Mouse (Mus musculus): ENCODE measurements around the gene Ehf. TPM values are rescaled to one million over a fixed set of nuclear protein-coding genes. Genes with fewer than 3 reads are reported as not detected.

The Ehf gene
- polyA plus RNA-seq, 2 experiments, result 0.50 to 0.58 TPM

- Histone ChIP-seq H3K4me1 (ENCODE audit: control insufficient read depth, insufficient read depth, low read length) (no peaks in the 10 kb centered on the region), H3K9me3 (ENCODE audit: control insufficient read depth, low read length) (no peaks in the 10 kb centered on the region), H3K27me3 (ENCODE audit: control insufficient read depth, insufficient read depth, low read length) (no peaks in the 10 kb centered on the region), H3K36me3 (ENCODE audit: control insufficient read depth, insufficient read depth, low read length) (no peaks in the 10 kb centered on the region), H3K4me2 (replicated peaks; ENCODE audit: low read depth, low read length, severe bottlenecking) (no peak overlapping the region), H3K27ac (replicated peaks; ENCODE audit: low read depth, low read length) (no peak overlapping the region), H3K4me3 (replicated peaks; ENCODE audit: low read length) (no peak overlapping the region), H3K9ac (ENCODE audit: low read depth, low read length, severe bottlenecking) (no peak overlapping the region)
- no peak for TF ChIP-seq POLR2A (IDR thresholded peaks at IDR 0.05; ENCODE audit: borderline replicate concordance, extremely low read depth, insufficient read depth, insufficient read length)
- 80% methylated on average over 2 of the region's 2 CpGs for WGBS
- ATAC-seq (ENCODE audit: low FRiP score, low read depth) (no peak), DNase-seq (ENCODE audit: low spot score) (no peak)
These were observed 28.3 kb downstream of the Ehf start for GRCm38 (mm10) chr2:103274803-103275202.

- Histone ChIP-seq H3K27me3 (ENCODE audit: control insufficient read depth, insufficient read depth, low read length) (no peaks in the 10 kb centered on the region), H3K9ac (ENCODE audit: low read depth, low read length, severe bottlenecking) (no peak overlapping the region), H3K36me3 (ENCODE audit: control insufficient read depth, insufficient read depth, low read length) (no peaks in the 10 kb centered on the region), H3K4me2 (replicated peaks; ENCODE audit: low read depth, low read length, severe bottlenecking) (no peak overlapping the region), H3K27ac (replicated peaks; ENCODE audit: low read depth, low read length) (no peak overlapping the region), H3K4me1 (ENCODE audit: control insufficient read depth, insufficient read depth, low read length) (no peaks in the 10 kb centered on the region), H3K9me3 (ENCODE audit: control insufficient read depth, low read length) (no peaks in the 10 kb centered on the region), H3K4me3 (replicated peaks; ENCODE audit: low read length) (no peak overlapping the region)
- 85% methylated on average over 1 of the region's 1 CpGs for WGBS
- TF ChIP-seq POLR2A (IDR thresholded peaks at IDR 0.05; ENCODE audit: borderline replicate concordance, extremely low read depth, insufficient read depth, insufficient read length), result no peak
- ATAC-seq (ENCODE audit: low FRiP score, low read depth) (no peak), DNase-seq (ENCODE audit: low spot score) (no peak)
These were observed 28.8 kb downstream of the Ehf start for GRCm38 (mm10) chr2:103274270-103274669.

GRCm38 (mm10) chr2:103271481-103271880 is 31.6 kb downstream of the Ehf start:
- no peak for TF ChIP-seq POLR2A (IDR thresholded peaks at IDR 0.05; ENCODE audit: borderline replicate concordance, extremely low read depth, insufficient read depth, insufficient read length)
- WGBS, result 90% methylated on average over 8 of the region's 8 CpGs
- DNase-seq (ENCODE audit: low spot score), result no peak

GRCm38 (mm10) chr2:103270556-103271160 is 32.4 kb downstream of the Ehf start:
- ATAC-seq (ENCODE audit: low FRiP score, low read depth) (no peak), DNase-seq (ENCODE audit: low spot score) (no peak)
- no peaks in the 10 kb centered on the region for H3K4me1 ChIP-seq (ENCODE audit: control insufficient read depth, insufficient read depth, low read length)
- no peak overlapping the region for H3K27ac ChIP-seq (replicated peaks; ENCODE audit: low read depth, low read length)
- TF ChIP-seq POLR2A (IDR thresholded peaks at IDR 0.05; ENCODE audit: borderline replicate concordance, extremely low read depth, insufficient read depth, insufficient read length), result no peak
- no peak overlapping the region for H3K9ac ChIP-seq (ENCODE audit: low read depth, low read length, severe bottlenecking)
- no peaks in the 10 kb centered on the region for H3K27me3 ChIP-seq (ENCODE audit: control insufficient read depth, insufficient read depth, low read length)
- H3K4me2 ChIP-seq (replicated peaks; ENCODE audit: low read depth, low read length, severe bottlenecking), result no peak overlapping the region
- H3K36me3 ChIP-seq (ENCODE audit: control insufficient read depth, insufficient read depth, low read length), result no peaks in the 10 kb centered on the region
- 78% methylated on average over 5 of the region's 5 CpGs for WGBS
- no peaks in the 10 kb centered on the region for H3K9me3 ChIP-seq (ENCODE audit: control insufficient read depth, low read length)
- no peak overlapping the region for H3K4me3 ChIP-seq (replicated peaks; ENCODE audit: low read length)

More at GRCm38 (mm10) chr2:103271481-103271880, 31.6 kb downstream of the Ehf start:
- Histone ChIP-seq H3K36me3 (ENCODE audit: control insufficient read depth, insufficient read depth, low read length) (no peaks in the 10 kb centered on the region), H3K4me1 (ENCODE audit: control insufficient read depth, insufficient read depth, low read length) (no peaks in the 10 kb centered on the region), H3K27ac (replicated peaks; ENCODE audit: low read depth, low read length) (no peak overlapping the region), H3K4me3 (replicated peaks; ENCODE audit: low read length) (no peak overlapping the region), H3K4me2 (replicated peaks; ENCODE audit: low read depth, low read length, severe bottlenecking) (no peak overlapping the region), H3K9me3 (ENCODE audit: control insufficient read depth, low read length) (no peaks in the 10 kb centered on the region), H3K27me3 (ENCODE audit: control insufficient read depth, insufficient read depth, low read length) (no peaks in the 10 kb centered on the region), H3K9ac (ENCODE audit: low read depth, low read length, severe bottlenecking) (no peak overlapping the region)
- ATAC-seq (ENCODE audit: low FRiP score, low read depth), result no peak

- TF ChIP-seq POLR2A (IDR thresholded peaks at IDR 0.05; ENCODE audit: borderline replicate concordance, extremely low read depth, insufficient read depth, insufficient read length), result no peak
- no peak for DNase-seq (ENCODE audit: low spot score)
- Histone ChIP-seq H3K27me3 (ENCODE audit: control insufficient read depth, insufficient read depth, low read length) (no peaks in the 10 kb centered on the region), H3K36me3 (ENCODE audit: control insufficient read depth, insufficient read depth, low read length) (no peaks in the 10 kb centered on the region), H3K9me3 (ENCODE audit: control insufficient read depth, low read length) (no peaks in the 10 kb centered on the region), H3K9ac (ENCODE audit: low read depth, low read length, severe bottlenecking) (no peak overlapping the region), H3K4me1 (ENCODE audit: control insufficient read depth, insufficient read depth, low read length) (no peaks in the 10 kb centered on the region), H3K4me3 (replicated peaks; ENCODE audit: low read length) (no peak overlapping the region), H3K27ac (replicated peaks; ENCODE audit: low read depth, low read length) (no peak overlapping the region), H3K4me2 (replicated peaks; ENCODE audit: low read depth, low read length, severe bottlenecking) (no peak overlapping the region)
- no peak for ATAC-seq (ENCODE audit: low FRiP score, low read depth)
- WGBS, result 85% methylated on average over 4 of the region's 4 CpGs
These were observed 64.0 kb downstream of the Ehf start for GRCm38 (mm10) chr2:103239086-103239485.
